Mouse (Mus musculus) small intestine, adult 2 months (tissue): Measurements from ENCODE around the gene Lclat1. TPM values are rescaled to one million over a fixed set of nuclear protein-coding genes. Genes with fewer than 3 reads are reported as not detected.

ENCODE experiments used
- H3K27ac ChIP-seq: fragments of 200-500 bp; 2 replicates; pipeline ENCODE4 v1.5.1; 2012; ENCODE audit warnings: low read depth, low read length, control low read depth, inconsistent platforms; ENCODE audit not compliant: insufficient read depth
- H3K27me3 ChIP-seq: fragments of 200-500 bp; 2 replicates; pipeline ENCODE4 v1.6.1; 2012; ENCODE audit warnings: mild to moderate bottlenecking, moderate library complexity, low read length, inconsistent platforms; ENCODE audit not compliant: control insufficient read depth, insufficient read depth
- H3K36me3 ChIP-seq: fragments of 200-500 bp; 2 replicates; pipeline ENCODE4 v1.6.1; 2012; ENCODE audit warnings: mild to moderate bottlenecking, low read length, control low read depth, inconsistent platforms; ENCODE audit not compliant: control insufficient read depth, insufficient read depth
- H3K4me1 ChIP-seq: fragments of 200-500 bp; 2 replicates; pipeline ENCODE4 v1.6.1; 2012; ENCODE audit warnings: low read length, inconsistent platforms, mixed read lengths; ENCODE audit not compliant: control insufficient read depth, insufficient read depth, insufficient read length
- H3K4me3 ChIP-seq: fragments of 200-500 bp; 2 replicates; pipeline ENCODE4 v1.5.1; 2012; ENCODE audit warnings: low read depth, mild to moderate bottlenecking, control low read depth, inconsistent platforms, low read length, moderate library complexity
- CTCF ChIP-seq: fragments of 200-500 bp; IDR thresholded peaks from 2 replicates; pipeline ENCODE4 v1.5.1; 2012; ENCODE audit warnings: low read depth, mild to moderate bottlenecking, control low read depth, inconsistent platforms, low read length, moderate library complexity, mixed read lengths; ENCODE audit not compliant: insufficient replicate concordance, insufficient read length; ENCODE audit errors: extremely low read depth
- POLR2A ChIP-seq: fragments of 200-500 bp; IDR thresholded peaks from 2 replicates; pipeline ENCODE4 v1.6.1; 2012; ENCODE audit warnings: low read depth, mild to moderate bottlenecking, control low read depth, inconsistent platforms, low read length, moderate library complexity
- WGBS: fragments of 180-500 bp; shearing (Covaris S2); methylation state at CpG from one replicate; pipeline ENCODE4 v1.1.7; 2018; 5-methylcytosine and 5-hydroxymethylcytosine counted together
- polyA plus RNA-seq: library from polyadenylated mRNA; depleted of rRNA; stranded (reverse); fragments of >200 nt; gene quantifications from 2 replicates; pipeline ENCODE4 v1.2.3, GENCODE M21; 2012

The Lclat1 gene
- polyA plus RNA-seq, 1 experiment: 7.1 TPM

GRCm38 (mm10) chr17:73092103-73093097 is 15.4 kb upstream of the Lclat1 start:
- TF ChIP-seq POLR2A (no peak), CTCF (no peak)
- peak overlapping the region; percentile 4; the same call in 1 of the 2 replicates for H3K27ac ChIP-seq

GRCm38 (mm10) chr17:73095070-73095469 is 12.7 kb upstream of the Lclat1 start:
- no peak overlapping the region for H3K27ac ChIP-seq
- WGBS: 75% methylated on average over 11 of the region's 11 CpGs
- no peak overlapping the region for H3K4me3 ChIP-seq
- H3K36me3 ChIP-seq: no peaks in the 10 kb centered on the region
- H3K4me1 ChIP-seq: peaks cover 3% of the 10 kb centered on the region; the same call in 1 of the 2 replicates
- TF ChIP-seq CTCF (no peak), POLR2A (no peak)
- no peaks in the 10 kb centered on the region for H3K27me3 ChIP-seq

More at GRCm38 (mm10) chr17:73092103-73093097, 15.4 kb upstream of the Lclat1 start:
- Histone ChIP-seq H3K4me3 (no peak overlapping the region), H3K4me1 (peaks cover 5% of the 10 kb centered on the region; the same call in 1 of the 2 replicates), H3K36me3 (no peaks in the 10 kb centered on the region), H3K27me3 (no peaks in the 10 kb centered on the region)
- WGBS: 82% methylated on average over 12 of the region's 12 CpGs

GRCm38 (mm10) chr17:73095585-73095984 is 12.2 kb upstream of the Lclat1 start:
- H3K4me3 ChIP-seq: no peak overlapping the region
- peaks cover 3% of the 10 kb centered on the region; the same call in 1 of the 2 replicates for H3K4me1 ChIP-seq
- TF ChIP-seq POLR2A: no peak
- H3K27ac ChIP-seq: no peak overlapping the region
- H3K27me3 ChIP-seq: no peaks in the 10 kb centered on the region
- 96% methylated on average over 8 of the region's 8 CpGs for WGBS
- no peaks in the 10 kb centered on the region for H3K36me3 ChIP-seq

- TF ChIP-seq POLR2A (no peak), CTCF (peak; percentile 82; the same call in 1 of the 2 replicates)
- Histone ChIP-seq H3K4me1 (peaks cover 2% of the 10 kb centered on the region; the same call in 1 of the 2 replicates), H3K36me3 (no peaks in the 10 kb centered on the region), H3K4me3 (no peak overlapping the region), H3K27me3 (no peaks in the 10 kb centered on the region), H3K27ac (no peak overlapping the region)
- 38% methylated on average over 5 of the region's 5 CpGs for WGBS
These were observed 11.3 kb upstream of the Lclat1 start for GRCm38 (mm10) chr17:73096484-73096883.

GRCm38 (mm10) chr17:73098636-73099035 is 9.1 kb upstream of the Lclat1 start:
- Histone ChIP-seq H3K27me3 (no peaks in the 10 kb centered on the region), H3K36me3 (no peaks in the 10 kb centered on the region), H3K4me3 (no peak overlapping the region), H3K27ac (no peak overlapping the region), H3K4me1 (no peaks in the 10 kb centered on the region)
- TF ChIP-seq POLR2A: no peak
- TF ChIP-seq CTCF: no peak
- 73% methylated on average over 1 of the region's 1 CpGs for WGBS

GRCm38 (mm10) chr17:73100396-73100795 is 7.4 kb upstream of the Lclat1 start:
- WGBS: 97% methylated on average over 5 of the region's 5 CpGs
- no peaks in the 10 kb centered on the region for H3K36me3 ChIP-seq
- H3K27me3 ChIP-seq: no peaks in the 10 kb centered on the region
- H3K27ac ChIP-seq: no peak overlapping the region
- H3K4me1 ChIP-seq: no peaks in the 10 kb centered on the region
- no peak overlapping the region for H3K4me3 ChIP-seq
- no peak for TF ChIP-seq CTCF
- no peak for TF ChIP-seq POLR2A

- TF ChIP-seq POLR2A (no peak), CTCF (no peak)
- Histone ChIP-seq H3K27ac (no peak overlapping the region), H3K4me1 (no peaks in the 10 kb centered on the region), H3K4me3 (no peak overlapping the region), H3K36me3 (no peaks in the 10 kb centered on the region), H3K27me3 (no peaks in the 10 kb centered on the region)
- 86% methylated on average over 4 of the region's 4 CpGs for WGBS
These were observed 5.2 kb upstream of the Lclat1 start for GRCm38 (mm10) chr17:73102538-73102937.
